Mouse (Mus musculus) hindbrain, embryonic 11.5 days (tissue): ENCODE data around the gene Bcl2l2. TPM values are rescaled to one million over a fixed set of nuclear protein-coding genes. Genes with fewer than 3 reads are reported as not detected.

Source experiments
- ATAC-seq: fragments of 200-750 bp; cut with Nextera tagmentation; 2 replicates; pipeline ENCODE4 v1.8.0; 2017; ENCODE audit warnings: mild to moderate bottlenecking, moderate TSS enrichment, moderate library complexity; ENCODE audit not compliant: low FRiP score
- DNase-seq: peaks from one replicate; pipeline ENCODE4 v3.0.0-alpha.2; 2015; ENCODE audit warnings: low spot score
- H3K27ac ChIP-seq: fragments of 300-500 bp; sonication (generic); 2 replicates; pipeline ENCODE4 v1.5.1; 2014; ENCODE audit warnings: mild to moderate bottlenecking, low read depth, low read length
- H3K27me3 ChIP-seq: fragments of 300-500 bp; sonication (generic); 2 replicates; pipeline ENCODE4 v1.6.1; 2014; ENCODE audit warnings: mild to moderate bottlenecking, low read length, moderate library complexity, mixed read lengths; ENCODE audit not compliant: control insufficient read depth, insufficient read depth
- H3K36me3 ChIP-seq: fragments of 300-500 bp; sonication (generic); 2 replicates; pipeline ENCODE4 v1.6.1; 2014; ENCODE audit warnings: mild to moderate bottlenecking, low read length, moderate library complexity, mixed read lengths; ENCODE audit not compliant: control insufficient read depth, insufficient read depth
- H3K4me1 ChIP-seq: fragments of 300-500 bp; sonication (generic); replicated peaks from 2 replicates; pipeline ENCODE4 v1.6.1; 2014; ENCODE audit warnings: low read length, mixed read lengths; ENCODE audit not compliant: control insufficient read depth, insufficient read depth
- H3K4me2 ChIP-seq: fragments of 300-500 bp; sonication (generic); replicated peaks from 2 replicates; pipeline ENCODE4 v1.6.1; 2014; ENCODE audit warnings: mild to moderate bottlenecking, low read depth, low read length
- H3K4me3 ChIP-seq: fragments of 300-500 bp; sonication (generic); 2 replicates; pipeline ENCODE4 v1.5.1; 2014; ENCODE audit warnings: low read depth, low read length
- H3K9ac ChIP-seq: fragments of 300-500 bp; sonication (generic); 2 replicates; pipeline ENCODE4 v1.6.1; 2014; ENCODE audit warnings: low read depth, low read length
- H3K9me3 ChIP-seq: fragments of 300-500 bp; sonication (generic); 2 replicates; pipeline ENCODE4 v1.6.1; 2016; ENCODE audit warnings: low read length; ENCODE audit not compliant: control insufficient read depth
- WGBS: fragments of 180-500 bp; shearing (Covaris S2); extraction: QIAGEN DNeasy Blood & Tissue Kit; methylation state at CpG from one replicate; pipeline ENCODE4 v1.1.7; 2014; 5-methylcytosine and 5-hydroxymethylcytosine counted together
- polyA plus RNA-seq: library from polyadenylated mRNA; unstranded; fragments of >200 nt; fragmentation: Nextera tagmentation; extraction: Ambion mirVana; gene quantifications from 2 replicates; pipeline ENCODE4 v1.2.1, GENCODE M21; 2014

The Bcl2l2 gene
- polyA plus RNA-seq, 1 experiment from 2014 or later, result 4.3 TPM

GRCm38 (mm10) chr14:54877048-54877715, 6.0 kb upstream of the Bcl2l2 start, which contains the start of gene Ppp1r3e:
Ppp1r3e (minus strand) TSS chr14:54877550.
- Histone ChIP-seq H3K27ac (peak within 1 kb of the TSS; percentile 74), H3K9me3 (no peaks in the 10 kb centered on the region), H3K36me3 (no peaks in the 10 kb centered on the region), H3K9ac (peak within 1 kb of the TSS; percentile 84), H3K4me1 (no peaks in the 10 kb centered on the region; the same call in 1 of the 2 replicates), H3K27me3 (no peaks in the 10 kb centered on the region), H3K4me3 (peak within 1 kb of the TSS; percentile 67), H3K4me2 (peak within 1 kb of the TSS; percentile 99)
- DNase-seq (peak; percentile 73), ATAC-seq (peak; percentile 77)
- under 1% methylated on average over 49 of the region's 61 CpGs for WGBS

- peak overlapping the region; percentile 59 for H3K4me2 ChIP-seq
- peak overlapping the region; percentile 74 for H3K9ac ChIP-seq
- DNase-seq, result no peak
- H3K9me3 ChIP-seq, result no peaks in the 10 kb centered on the region
- H3K27ac ChIP-seq, result peak overlapping the region; percentile 89
- H3K4me1 ChIP-seq, result 0 out of 2 replicates have a peak, but pooled peaks cover 4% of the 10 kb centered on the region
- no peaks in the 10 kb centered on the region for H3K27me3 ChIP-seq
- WGBS, result 27% methylated on average over 21 of the region's 21 CpGs
- ATAC-seq, result peak; percentile 23
- no peaks in the 10 kb centered on the region for H3K36me3 ChIP-seq
- peak overlapping the region; percentile 58 for H3K4me3 ChIP-seq
These were observed 990 bp downstream of the Bcl2l2 start for GRCm38 (mm10) chr14:54884022-54884712.

GRCm38 (mm10) chr14:54885309-54885708, 2.1 kb downstream of the Bcl2l2 start:
- Histone ChIP-seq H3K36me3 (no peaks in the 10 kb centered on the region), H3K9me3 (no peaks in the 10 kb centered on the region), H3K4me1 (0 out of 2 replicates have a peak, but pooled peaks cover 4% of the 10 kb centered on the region), H3K9ac (no peak overlapping the region), H3K27ac (no peak overlapping the region), H3K4me2 (no peak overlapping the region), H3K27me3 (no peaks in the 10 kb centered on the region), H3K4me3 (no peak overlapping the region)
- ATAC-seq, result no peak
- WGBS, result 95% methylated on average over 11 of the region's 11 CpGs
- no peak for DNase-seq

- no peaks in the 10 kb centered on the region for H3K27me3 ChIP-seq
- peak within 1 kb of the TSS; percentile 20; the same call in 1 of the 2 replicates for H3K9ac ChIP-seq
- H3K4me3 ChIP-seq, result peak within 1 kb of the TSS; percentile 98
- peak within 1 kb of the TSS; percentile 35 for H3K4me2 ChIP-seq
- peak within 1 kb of the TSS; percentile 43 for H3K27ac ChIP-seq
- no peak for ATAC-seq
- no peaks in the 10 kb centered on the region for H3K36me3 ChIP-seq
- no peaks in the 10 kb centered on the region; the same call in 1 of the 2 replicates for H3K4me1 ChIP-seq
- WGBS, result 95% methylated on average over 3 of the region's 3 CpGs
- no peak for DNase-seq
- H3K9me3 ChIP-seq, result no peaks in the 10 kb centered on the region
These were observed 9.0 kb downstream of the Bcl2l2 start, which contains the start of gene Pabpn1 for GRCm38 (mm10) chr14:54892200-54892599. Pabpn1 (plus strand) TSS chr14:54892500.

- DNase-seq (peak; percentile 96), ATAC-seq (peak; percentile 99)
- Histone ChIP-seq H3K27ac (peak overlapping the region; percentile 95), H3K4me1 (no peaks in the 10 kb centered on the region; the same call in 1 of the 2 replicates), H3K4me3 (peak overlapping the region; percentile 98), H3K4me2 (peak overlapping the region; percentile 35), H3K27me3 (no peaks in the 10 kb centered on the region), H3K9ac (peak overlapping the region; percentile 99), H3K36me3 (0 out of 2 replicates have a peak, but pooled peaks cover 3% of the 10 kb centered on the region), H3K9me3 (no peaks in the 10 kb centered on the region)
- whole genome bisulfite sequencing, result under 1% methylated on average over 38 of the region's 38 CpGs
These were observed 10.5 kb downstream of the Bcl2l2 start for GRCm38 (mm10) chr14:54893651-54894181.

GRCm38 (mm10) chr14:54894296-54895151, 11.3 kb downstream of the Bcl2l2 start:
- peak overlapping the region; percentile 98 for H3K4me3 ChIP-seq
- H3K36me3 ChIP-seq, result 0 out of 2 replicates have a peak, but pooled peaks cover 3% of the 10 kb centered on the region
- peak; percentile 69 for ATAC-seq

GRCm38 (mm10) chr14:54897445-54897844, 14.3 kb downstream of the Bcl2l2 start:
- no peak overlapping the region for H3K27ac ChIP-seq
- no peak overlapping the region for H3K4me3 ChIP-seq
- H3K9me3 ChIP-seq, result no peaks in the 10 kb centered on the region
- H3K9ac ChIP-seq, result no peak overlapping the region
- H3K36me3 ChIP-seq, result 0 out of 2 replicates have a peak, but pooled peaks cover 3% of the 10 kb centered on the region
- H3K4me2 ChIP-seq, result no peak overlapping the region
- DNase-seq (no peak), ATAC-seq (no peak)
- WGBS, result 72% methylated on average over 2 of the region's 2 CpGs
- no peaks in the 10 kb centered on the region for H3K27me3 ChIP-seq
- H3K4me1 ChIP-seq, result no peaks in the 10 kb centered on the region; the same call in 1 of the 2 replicates

More at GRCm38 (mm10) chr14:54894296-54895151, 11.3 kb downstream of the Bcl2l2 start:
- peak; percentile 66 for DNase-seq
- peak overlapping the region; percentile 99 for H3K9ac ChIP-seq
- H3K4me2 ChIP-seq, result peak overlapping the region; percentile 69
- peak overlapping the region; percentile 95 for H3K27ac ChIP-seq
- no peaks in the 10 kb centered on the region for H3K27me3 ChIP-seq
- WGBS, result under 1% methylated on average over 39 of the region's 54 CpGs
- H3K9me3 ChIP-seq, result no peaks in the 10 kb centered on the region
- no peaks in the 10 kb centered on the region; the same call in 1 of the 2 replicates for H3K4me1 ChIP-seq

- Histone ChIP-seq H3K27me3 (no peaks in the 10 kb centered on the region), H3K9me3 (no peaks in the 10 kb centered on the region)
- 0% methylated on average over 3 of the region's 3 CpGs for WGBS
These were observed 17.2 kb downstream of the Bcl2l2 start for GRCm38 (mm10) chr14:54900383-54900782.

More at GRCm38 (mm10) chr14:54900383-54900782, 17.2 kb downstream of the Bcl2l2 start:
- DNase-seq, result peak; percentile 86
- H3K4me2 ChIP-seq, result no peak overlapping the region
- no peak overlapping the region for H3K27ac ChIP-seq
- H3K4me3 ChIP-seq, result no peak overlapping the region
- ATAC-seq, result peak; percentile 50; the same call in 1 of the 2 replicates
- H3K9ac ChIP-seq, result no peak overlapping the region
- H3K4me1 ChIP-seq, result no peaks in the 10 kb centered on the region; the same call in 1 of the 2 replicates
- 0 out of 2 replicates have a peak, but pooled peaks cover 3% of the 10 kb centered on the region for H3K36me3 ChIP-seq
